Comparison of ENCODE assay signal across 8 mouse cellular contexts in genomic region chr17:35829737-35830136, GRCm38 (mm10). TPM values are rescaled to one million over a fixed set of nuclear protein-coding genes. Genes with fewer than 3 reads are reported as not detected.
A peak's percentile ranks its signal among the peaks of the same experiment; 100 is the strongest.
DNase-seq lines count a peak whose midpoint lies in the region; ATAC-seq and TF ChIP-seq lines count a peak whose summit lies in the region.

No protein-coding gene starts in this region.

- H3K4me1 ChIP-seq in G1E (ENCODE audit: insufficient read depth, low read depth, low read length) = peaks cover 75% of the 10 kb centered on the region
- H3K4me1 ChIP-seq in forebrain, embryonic 16.5 days (replicated peaks; ENCODE audit: control insufficient read depth, insufficient read depth, low read length) = peaks cover 31% of the 10 kb centered on the region

- H3K27me3 ChIP-seq in G1E (ENCODE audit: insufficient read depth, low read length) = no peaks in the 10 kb centered on the region
- H3K27me3 ChIP-seq in forebrain, embryonic 16.5 days (replicated peaks; ENCODE audit: control insufficient read depth, insufficient read depth, low read length) = no peaks in the 10 kb centered on the region

- peak overlapping the region; percentile 20 for H3K4me2 ChIP-seq in forebrain, embryonic 16.5 days (ENCODE audit: low read length)

- peak; percentile 52 for DNase-seq in G1E (ENCODE audit: low spot score)
- DNase-seq in cerebellum, adult 18-20 months = peak; percentile 86
- peak; percentile 80 to 85 for DNase-seq in layer of hippocampus, postnatal 10 days (ENCODE audit: low spot score in 2 of 2)
- DNase-seq in lung, postnatal 14 days = peak; percentile 89
- DNase-seq in retina, postnatal 1 day = peak; percentile 89
- peak; percentile 97 for DNase-seq in thymus, postnatal 4 days

- peak; percentile 47; the same call in 1 of the 2 replicates for TF ChIP-seq CTCF in G1E (IDR thresholded peaks at IDR 0.05; ENCODE audit: low read depth, low read length)

- peak overlapping the region; percentile 52; the same call in 1 of the 2 replicates for H3K4me3 ChIP-seq in G1E (ENCODE audit: low read depth, low read length)
- no peak overlapping the region for H3K4me3 ChIP-seq in forebrain, embryonic 16.5 days (replicated peaks; ENCODE audit: low read length)

- peaks cover 3% of the 10 kb centered on the region for H3K9me3 ChIP-seq in G1E (replicated peaks)
- H3K9me3 ChIP-seq in forebrain, embryonic 16.5 days (ENCODE audit: control insufficient read depth, low read length) = no peaks in the 10 kb centered on the region

- no peak overlapping the region for H3K27ac ChIP-seq in forebrain, embryonic 16.5 days (ENCODE audit: low read length)

- peak; percentile 37; the same call in 1 of the 2 replicates for ATAC-seq in G1E (ENCODE audit: extremely low read depth, insufficient number of reproducible peaks, low FRiP score, poor library complexity, severe bottlenecking)
- peak; percentile 80 for ATAC-seq in forebrain, embryonic 16.5 days
- peak; percentile 93 to 97 for ATAC-seq in hematopoietic stem cell, adult 5-6 weeks (replicated peaks in 1 of 2; ENCODE audit: insufficient read depth in 1 of 2, low FRiP score in 2 of 2, low TSS enrichment in 1 of 2, low read depth in 1 of 2, poor library complexity in 2 of 2, severe bottlenecking in 2 of 2)

- WGBS in forebrain, embryonic 16.5 days = 2% methylated on average over 21 of the region's 21 CpGs

- no peak overlapping the region for H3K9ac ChIP-seq in forebrain, embryonic 16.5 days (replicated peaks; ENCODE audit: low read depth, low read length)

- peaks cover 99% of the 10 kb centered on the region for H3K36me3 ChIP-seq in G1E (replicated peaks)
- peaks cover 35% of the 10 kb centered on the region for H3K36me3 ChIP-seq in forebrain, embryonic 16.5 days (ENCODE audit: control insufficient read depth, insufficient read depth)

RNA-seq across cellular contexts. Expression of gene Flot1, which starts 6.7 kb away (rescaled TPM):
- total RNA-seq in G1E (2014; fragmentation: Nextera tagmentation) = 68.5 and 73.7 TPM in 2 replicates
- total RNA-seq in G1E (2017) = 93.5 and 97.6 TPM in 2 replicates
- 65.3 and 84.9 TPM in 2 replicates for polyA plus RNA-seq in G1E (2012)
- polyA plus RNA-seq in forebrain, embryonic 16.5 days (2015; fragmentation: Nextera tagmentation; extraction: Ambion mirVana) = 83.5 and 89.3 TPM in 2 replicates
- 134 and 140 TPM in 2 replicates for total RNA-seq in hematopoietic stem cell, adult 5-6 weeks (2017)
- 100 to 1,000 TPM; 163 to 172 TPM for total RNA-seq in layer of hippocampus, postnatal 10 days (2021)

RNA-seq across cellular contexts. Expression of gene Ier3, which starts 8.3 kb away (rescaled TPM):
- 13.7 and 21.4 TPM in 2 replicates for total RNA-seq in G1E (2014; fragmentation: Nextera tagmentation)
- 49.5 and 61.2 TPM in 2 replicates for total RNA-seq in G1E (2017)
- polyA plus RNA-seq in G1E (2012) = 33.5 and 39.8 TPM in 2 replicates
- 6.4 and 9.9 TPM in 2 replicates for polyA plus RNA-seq in forebrain, embryonic 16.5 days (2015; fragmentation: Nextera tagmentation; extraction: Ambion mirVana)
- 128 and 182 TPM in 2 replicates for total RNA-seq in hematopoietic stem cell, adult 5-6 weeks (2017)
- total RNA-seq in layer of hippocampus, postnatal 10 days (2021) = 1 to 10 TPM; 4.3 to 4.6 TPM

RNA-seq across cellular contexts. Expression of gene Tubb5, which starts 8.4 kb away (rescaled TPM):
- 677 and 817 TPM in 2 replicates for total RNA-seq in G1E (2014; fragmentation: Nextera tagmentation)
- 849 and 1,028 TPM in 2 replicates for total RNA-seq in G1E (2017)
- 299 and 510 TPM in 2 replicates for polyA plus RNA-seq in G1E (2012)
- polyA plus RNA-seq in forebrain, embryonic 16.5 days (2015; fragmentation: Nextera tagmentation; extraction: Ambion mirVana) = 1,979 and 2,045 TPM in 2 replicates
- 873 and 988 TPM in 2 replicates for total RNA-seq in hematopoietic stem cell, adult 5-6 weeks (2017)
- 1,000 to 10,000 TPM; 1,119 to 1,208 TPM for total RNA-seq in layer of hippocampus, postnatal 10 days (2021)

RNA-seq across cellular contexts. Expression of gene Mdc1, which starts 11.6 kb away (rescaled TPM):
- total RNA-seq in G1E (2014; fragmentation: Nextera tagmentation) (197 and 209 TPM in 2 replicates), G1E (2017) (10.8 and 15.8 TPM in 2 replicates)
- 18.2 and 29.7 TPM in 2 replicates for polyA plus RNA-seq in G1E (2012)
- 10.6 and 13.2 TPM in 2 replicates for polyA plus RNA-seq in forebrain, embryonic 16.5 days (2015; fragmentation: Nextera tagmentation; extraction: Ambion mirVana)
- 26.0 and 40.0 TPM in 2 replicates for total RNA-seq in hematopoietic stem cell, adult 5-6 weeks (2017)
- total RNA-seq in layer of hippocampus, postnatal 10 days (2021) = 10 to 100 TPM; 15.8 to 16.2 TPM

RNA-seq across cellular contexts. Expression of gene Nrm, which starts 31.4 kb away (rescaled TPM):
- total RNA-seq in G1E (2014; fragmentation: Nextera tagmentation) (39.9 and 59.9 TPM in 2 replicates), G1E (2017) (51.0 and 53.3 TPM in 2 replicates)
- polyA plus RNA-seq in G1E (2012) = 23.4 and 33.1 TPM in 2 replicates
- 23.4 and 26.1 TPM in 2 replicates for polyA plus RNA-seq in forebrain, embryonic 16.5 days (2015; fragmentation: Nextera tagmentation; extraction: Ambion mirVana)
- total RNA-seq in hematopoietic stem cell, adult 5-6 weeks (2017) = 53.1 and 73.0 TPM in 2 replicates
- total RNA-seq in layer of hippocampus, postnatal 10 days (2021) = 1 to 10 TPM; 5.2 to 5.7 TPM

Comparison
In these comparisons a context has a peak if more than half of its experiments do, and no peak if none do; other contexts are left out.
1. ATAC-seq: peak in every context shown above with its lines; median percentile 95 in hematopoietic stem cell, adult 5-6 weeks; 80 in forebrain, embryonic 16.5 days; 37 in G1E.